Mouse (Mus musculus) lung, adult 2 months (tissue): ENCODE results near the gene Atp5j2.

Source experiments
- CTCF ChIP-seq: fragments of 200-500 bp; IDR thresholded peaks from 2 replicates; pipeline ENCODE4 v1.5.1; 2011; ENCODE audit warnings: mild to moderate bottlenecking, low read length, control low read depth; ENCODE audit not compliant: insufficient read depth
- POLR2A ChIP-seq: fragments of 200-500 bp; IDR thresholded peaks from 2 replicates; pipeline ENCODE4 v1.6.1; 2011; ENCODE audit warnings: low read depth, mild to moderate bottlenecking, control low read depth, low read length, borderline replicate concordance; ENCODE audit errors: extremely low read depth

- TF ChIP-seq CTCF (no peak), POLR2A (no peak)
Observed at GRCm38 (mm10) chr5:145231893-145232411, 40.1 kb upstream of the Atp5j2 start.
